Mouse (Mus musculus) spleen, embryonic (tissue): Measurements from ENCODE around the gene Mndal.
"Not testable (repeated sequence)": the region's sequence is repeated elsewhere in the genome, so short reads cannot be mapped to it uniquely, and the experiment has no call there.

ENCODE experiments used
- CTCF ChIA-PET: fragments of 350-600 bp; sonication (Branson Sonifier 250); formaldehyde crosslinking; loops from one replicate; lab custom pipeline; 2022; lab: Charles Lee

Gene Mndal

DNA sequence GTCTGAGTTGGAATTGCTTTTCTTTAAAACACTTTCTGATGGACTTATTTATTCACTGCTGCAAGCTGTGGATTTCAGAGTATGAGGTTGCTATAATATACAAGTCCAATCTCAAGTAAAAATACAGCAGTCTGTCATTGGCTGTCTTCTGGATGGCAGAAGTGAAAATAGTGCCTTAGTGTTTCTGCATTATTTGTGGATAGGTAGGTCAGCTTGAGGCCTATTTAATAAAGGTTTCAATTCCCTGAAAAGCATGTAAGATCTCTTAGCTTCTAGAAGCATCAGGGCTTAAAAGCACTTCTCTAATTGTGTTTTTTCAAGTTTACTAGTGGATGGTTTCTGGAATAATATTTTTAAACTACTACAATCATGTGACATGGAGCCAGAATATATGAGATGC lies 52.5 kb downstream of the Mndal start:
- CTCF ChIA-PET = not testable (repeated sequence)

DNA sequence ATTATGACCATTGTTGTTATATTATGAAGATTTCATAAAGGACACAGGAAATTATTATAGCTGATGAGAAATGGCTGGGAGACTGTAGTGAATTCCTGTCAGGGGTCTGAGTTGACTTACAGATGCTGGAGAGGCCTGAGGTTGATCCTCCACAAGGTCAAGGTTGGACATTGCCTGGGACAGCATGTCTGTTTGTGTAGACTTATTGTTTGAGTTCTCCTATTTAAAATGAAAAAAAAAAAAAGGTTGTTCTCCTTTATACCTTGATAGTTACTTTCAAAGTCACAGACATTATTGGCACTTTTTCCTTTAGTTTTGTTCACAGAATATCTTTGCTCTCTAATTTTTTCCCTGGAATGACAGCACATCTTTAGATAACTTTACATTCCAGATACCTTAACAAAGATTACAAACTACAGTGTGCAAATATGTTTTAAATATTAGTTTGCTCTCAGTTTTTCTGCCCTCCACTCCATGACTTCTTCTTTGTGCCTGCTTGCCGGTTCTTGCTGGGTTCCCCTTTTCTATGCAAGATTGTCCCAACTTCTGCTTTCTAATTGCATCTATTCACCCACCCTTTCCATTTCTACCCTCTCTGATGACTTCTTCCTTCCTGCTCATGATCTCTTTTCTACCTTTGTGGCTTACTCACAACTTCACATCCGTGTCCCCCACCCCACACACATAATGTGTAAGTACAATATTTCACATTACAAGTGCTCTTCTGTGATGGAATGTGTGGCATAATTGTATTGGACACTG lies 55.1 kb downstream of the Mndal start:
- CTCF ChIA-PET = not testable (repeated sequence)

GRCm38 (mm10) chr1:173880004-173880666 lies 62.2 kb downstream of the Mndal start:
- CTCF ChIA-PET = interaction anchor here (0.6 kb wide), 1 partner anchor 128 kb away, joined by 3 read pairs; no protein-coding TSS in a partner anchor

DNA sequence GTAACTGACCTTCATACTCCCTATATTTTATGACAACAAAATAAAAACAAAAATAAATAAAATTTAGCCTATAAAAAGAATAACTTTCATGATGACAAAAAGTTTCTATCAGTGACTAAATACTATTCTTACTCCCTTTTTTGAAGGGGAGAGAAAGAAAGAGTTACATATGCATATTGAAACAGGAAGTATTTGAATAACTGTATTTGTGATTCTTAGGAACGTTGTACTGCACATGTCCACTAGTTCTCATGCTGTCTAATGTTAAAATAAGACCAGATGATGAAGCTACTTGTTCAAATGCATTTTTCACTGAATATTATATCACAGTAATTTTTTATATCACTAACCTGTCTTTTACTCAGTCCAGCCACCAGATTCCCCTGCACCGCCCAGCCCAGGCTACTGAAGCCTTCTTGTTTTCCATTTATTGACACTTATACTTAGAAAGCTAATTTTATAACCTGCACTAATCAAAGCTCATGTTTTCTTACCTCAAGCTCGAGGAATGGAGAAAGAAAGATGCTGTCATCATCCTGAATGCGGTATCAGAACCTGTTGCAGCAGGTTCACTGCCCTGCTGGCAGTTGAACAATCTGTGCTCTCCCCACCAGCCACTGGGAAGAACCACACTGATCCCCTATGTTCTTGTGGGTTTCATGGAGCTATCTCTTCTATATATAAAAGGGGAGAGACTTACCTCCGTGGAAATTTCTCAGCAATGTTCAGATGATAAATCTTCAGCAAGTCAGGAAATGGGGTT lies 62.9 kb downstream of the Mndal start:
- CTCF ChIA-PET = interaction anchor here (0.6 kb wide), 1 partner anchor 127 kb away, joined by 3 read pairs; no protein-coding TSS in a partner anchor

- CTCF ChIA-PET = not testable (repeated sequence)
Measured at GRCm38 (mm10) chr1:173878264-173878663, 64.0 kb downstream of the Mndal start.

GRCm38 (mm10) chr1:173877125-173877524 lies 65.2 kb downstream of the Mndal start:
- CTCF ChIA-PET = not testable (repeated sequence)

DNA sequence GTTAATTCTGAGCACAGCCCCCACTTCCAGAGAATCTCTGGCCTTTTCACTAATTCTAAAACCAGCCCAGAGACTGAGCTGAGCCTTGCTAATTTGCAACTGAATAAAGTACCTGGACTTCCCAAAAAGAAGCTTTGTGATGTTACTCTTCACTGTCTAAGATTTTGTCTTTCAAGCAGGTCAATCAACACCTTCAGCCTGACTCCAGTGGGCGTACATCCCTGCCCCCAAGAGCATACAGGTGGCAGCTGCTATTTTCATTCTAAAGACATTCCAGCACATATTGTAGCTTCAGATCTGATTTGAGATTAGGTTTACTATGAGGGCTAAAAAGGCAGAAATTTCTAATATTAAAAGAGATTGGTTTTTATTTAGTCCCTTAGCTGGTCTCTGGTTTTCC lies 73.7 kb downstream of the Mndal start:
- CTCF ChIA-PET = interaction anchor here (0.6 kb wide), 1 partner anchor 189 kb away, joined by 3 read pairs; no protein-coding TSS in a partner anchor

GRCm38 (mm10) chr1:173866504-173866903 lies 75.8 kb downstream of the Mndal start:
- CTCF ChIA-PET = no interaction called here

GRCm38 (mm10) chr1:173853711-173854110 lies 88.6 kb downstream of the Mndal start:
- CTCF ChIA-PET = not testable (repeated sequence)

GRCm38 (mm10) chr1:173852853-173853252 lies 89.4 kb downstream of the Mndal start:
- CTCF ChIA-PET = not testable (repeated sequence)

- CTCF ChIA-PET = not testable (repeated sequence)
Measured at GRCm38 (mm10) chr1:173846193-173846592, 96.1 kb downstream of the Mndal start.

- CTCF ChIA-PET = no interaction called here
Measured at GRCm38 (mm10) chr1:173844754-173845153, 97.5 kb downstream of the Mndal start.

- CTCF ChIA-PET = not testable (repeated sequence)
Measured at GRCm38 (mm10) chr1:173821481-173821803, 120.8 kb downstream of the Mndal start.

DNA sequence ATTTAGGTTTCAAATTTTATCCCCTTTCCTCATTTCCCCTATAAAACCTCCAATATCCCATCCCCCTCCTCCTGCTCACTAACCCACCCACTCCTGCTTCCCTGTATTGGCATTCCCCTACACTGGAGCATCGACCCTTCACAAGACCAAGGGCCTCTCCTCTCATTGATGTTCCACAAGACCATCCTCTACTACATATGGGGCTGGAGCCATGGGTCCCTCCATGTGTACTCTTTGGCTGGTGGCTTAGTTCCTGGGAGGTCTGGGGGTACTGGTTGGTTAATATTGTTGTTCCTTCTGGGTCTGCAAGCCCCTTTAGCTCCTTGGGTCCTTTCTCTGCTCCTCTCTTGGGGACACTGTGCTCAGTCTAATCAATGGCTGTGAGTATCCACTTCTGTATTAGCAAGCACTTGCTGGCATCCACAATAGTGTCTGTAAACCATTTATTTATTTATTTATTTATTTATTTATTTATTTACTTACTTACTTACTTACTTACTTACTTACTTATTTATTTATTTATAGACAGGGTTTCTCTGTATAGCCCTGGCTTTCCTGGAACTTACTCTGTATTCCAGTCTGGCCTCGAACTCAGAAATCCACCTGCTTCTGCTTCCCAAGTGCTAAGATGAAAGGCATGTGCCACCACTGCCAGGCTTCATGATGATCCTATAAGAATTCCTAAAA lies 121.4 kb downstream of the Mndal start:
- CTCF ChIA-PET = not testable (repeated sequence)

DNA sequence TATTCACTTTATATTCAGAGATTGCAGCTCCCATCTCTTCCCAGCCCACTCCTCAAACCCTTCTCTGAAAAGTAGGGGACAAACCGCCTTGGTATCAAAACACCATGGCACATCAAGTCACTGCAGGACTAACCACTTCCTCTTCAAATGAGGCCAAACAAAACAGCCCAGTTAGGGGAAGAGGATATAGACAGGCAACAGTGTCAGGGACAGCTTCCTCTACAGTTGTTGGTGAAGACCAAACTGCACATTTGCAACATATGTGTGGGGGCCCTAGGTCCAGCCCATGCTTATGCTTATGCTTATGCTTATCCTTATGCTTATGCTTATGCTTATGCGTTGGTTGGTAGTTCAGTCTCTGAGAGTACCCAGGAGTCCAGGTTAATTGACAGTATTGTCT lies 133.0 kb downstream of the Mndal start:
- CTCF ChIA-PET = not testable (repeated sequence)

GRCm38 (mm10) chr1:173802689-173803281 lies 139.5 kb downstream of the Mndal start:
- CTCF ChIA-PET = not testable (repeated sequence)

DNA sequence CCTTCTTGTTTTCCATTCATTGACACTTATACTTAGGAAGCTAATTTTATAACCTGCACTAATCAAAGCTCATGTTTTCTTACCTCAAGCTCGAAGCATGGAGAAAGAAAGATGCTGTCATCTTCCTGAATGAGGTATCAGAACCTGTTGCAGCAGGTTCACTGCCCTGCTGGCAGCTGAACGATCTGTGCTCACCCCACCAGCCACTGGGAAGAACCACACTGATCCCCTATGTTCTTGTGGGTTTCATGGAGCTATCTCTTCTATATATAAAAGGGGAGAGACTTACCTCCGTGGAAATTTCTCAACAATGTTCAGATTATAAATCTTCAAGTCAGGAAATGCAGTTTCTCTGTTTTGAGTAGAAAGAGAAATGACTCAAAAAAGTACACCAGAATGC lies 140.1 kb downstream of the Mndal start:
- CTCF ChIA-PET = not testable (repeated sequence)

DNA sequence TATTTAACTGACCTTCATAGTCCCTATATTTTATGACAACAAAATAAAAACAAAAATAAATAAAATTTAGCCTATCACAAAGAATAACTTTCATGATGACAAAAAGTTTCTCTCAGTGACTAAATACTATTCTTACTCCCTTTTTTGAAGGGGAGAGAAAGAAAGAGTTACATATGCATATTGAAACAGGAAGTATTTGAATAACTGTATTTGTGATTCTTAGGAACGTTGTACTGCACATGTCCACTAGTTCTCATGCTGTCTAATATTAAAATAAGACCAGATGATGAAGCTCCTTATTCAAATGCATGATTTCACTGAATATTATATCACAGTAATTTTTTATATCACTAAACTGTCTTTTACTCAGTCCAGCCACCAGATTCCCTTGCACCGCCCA lies 140.5 kb downstream of the Mndal start:
- CTCF ChIA-PET = not testable (repeated sequence)
